In genomic region chr11:120957731-120958257, GRCm38 (mm10) we compare ENCODE assay signal across 11 mouse cellular contexts. TPM values are rescaled to one million over a fixed set of nuclear protein-coding genes. Genes with fewer than 3 reads are reported as not detected.
A peak's percentile ranks its signal among the peaks of the same experiment; 100 is the strongest.
DNase-seq lines count a peak whose midpoint lies in the region; ATAC-seq and TF ChIP-seq lines count a peak whose summit lies in the region.
"Had no signal": no experiment of that assay in that cellular context is flagged by ENCODE, and none has a peak within 500 bp of the region (broad histone marks: within the 10 kb centered on the region; RNA-seq: fewer than 3 reads in every experiment).

No protein-coding gene starts in this region.

- H3K9me3 ChIP-seq in kidney, embryonic 15.5 days (replicated peaks) = no peaks in the 10 kb centered on the region
- no peaks in the 10 kb centered on the region for H3K9me3 ChIP-seq in heart, embryonic 12.5 days (replicated peaks)
- H3K9me3 ChIP-seq: forebrain, embryonic 10.5 days had no signal

- H3K4me3 ChIP-seq in kidney, embryonic 15.5 days (replicated peaks) = no peak overlapping the region
- no peak overlapping the region for H3K4me3 ChIP-seq in bone marrow, adult 2 months (replicated peaks; ENCODE audit: control insufficient read depth, low read depth, low read length)
- H3K4me3 ChIP-seq in heart, embryonic 12.5 days = no peak overlapping the region
- H3K4me3 ChIP-seq: forebrain, embryonic 10.5 days had no signal

- 59% methylated on average over 15 of the region's 15 CpGs for WGBS in kidney, embryonic 15.5 days
- 38% methylated on average over 15 of the region's 15 CpGs for WGBS in bone marrow, adult 2 months
- 64% methylated on average over 15 of the region's 15 CpGs for WGBS in heart, embryonic 12.5 days

- DNase-seq in kidney, postnatal 10 days = no peak
- DNase-seq in lung, postnatal 25 days (ENCODE audit: low spot score) = peak; percentile 46
- no peak for DNase-seq in cerebellum, adult 18-20 months
- no peak for DNase-seq in adrenal gland, adult 18-20 months (ENCODE audit: low spot score in 2 of 2)
- DNase-seq in cerebellum, adult 9-10 months = no peak
- DNase-seq: adrenal gland, adult 2 months had no signal

- H3K4me1 ChIP-seq in kidney, embryonic 15.5 days = peaks cover 22% of the 10 kb centered on the region
- H3K4me1 ChIP-seq in bone marrow, adult 2 months (ENCODE audit: control insufficient read depth, insufficient read depth, low read length) = peaks cover 2% of the 10 kb centered on the region
- H3K4me1 ChIP-seq in heart, embryonic 12.5 days (replicated peaks) = peaks cover 69% of the 10 kb centered on the region

- no peak for TF ChIP-seq POLR2A in bone marrow, adult 2 months (IDR thresholded peaks at IDR 0.05; ENCODE audit: borderline replicate concordance, control insufficient read depth, low read depth, low read length)

- H3K9ac ChIP-seq in kidney, embryonic 15.5 days = no peak overlapping the region
- H3K9ac ChIP-seq in heart, embryonic 12.5 days = peak overlapping the region; percentile 2; the same call in 1 of the 2 replicates

- peak overlapping the region; percentile 41; the same call in 1 of the 2 replicates for H3K27ac ChIP-seq in kidney, embryonic 15.5 days
- H3K27ac ChIP-seq in bone marrow, adult 2 months (ENCODE audit: control insufficient read depth, insufficient read depth, low read depth, low read length, poor library complexity) = peak overlapping the region; percentile 55
- 0 out of 2 replicates have a peak overlapping the region, but pooled peaks have one; percentile 6 for H3K27ac ChIP-seq in heart, embryonic 12.5 days (ENCODE audit: poor library complexity, severe bottlenecking)
- H3K27ac ChIP-seq: forebrain, embryonic 10.5 days had no signal

- no peak for ATAC-seq in kidney, embryonic 15.5 days (replicated peaks; ENCODE audit: low FRiP score)
- ATAC-seq in heart, embryonic 12.5 days (ENCODE audit: insufficient number of reproducible peaks, low FRiP score) = no peak

- no peaks in the 10 kb centered on the region for H3K27me3 ChIP-seq in kidney, embryonic 15.5 days
- no peaks in the 10 kb centered on the region for H3K27me3 ChIP-seq in heart, embryonic 12.5 days (replicated peaks)

- peaks cover 72% of the 10 kb centered on the region for H3K36me3 ChIP-seq in kidney, embryonic 15.5 days
- H3K36me3 ChIP-seq in heart, embryonic 12.5 days = peaks cover 91% of the 10 kb centered on the region

- TF ChIP-seq CTCF in bone marrow, adult 2 months (IDR thresholded peaks at IDR 0.05; ENCODE audit: control insufficient read depth, insufficient read depth, low read length) = no peak

- no peak overlapping the region for H3K4me2 ChIP-seq in kidney, embryonic 15.5 days
- no peak overlapping the region for H3K4me2 ChIP-seq in heart, embryonic 12.5 days
- H3K4me2 ChIP-seq: midbrain, embryonic 11.5 days had no signal

RNA-seq across cellular contexts. Expression of gene Slc16a3, which starts 9.5 kb away (rescaled TPM):
- 54.0 and 66.0 TPM in 2 replicates for polyA plus RNA-seq in kidney, embryonic 15.5 days (2015; fragmentation: Nextera tagmentation; extraction: Ambion mirVana)
- 14.3 and 50.1 TPM in 2 replicates for polyA plus RNA-seq in bone marrow, adult 2 months (2011; ENCODE audit: insufficient read depth, insufficient read length, low replicate concordance, missing spikeins)
- polyA plus RNA-seq in heart, embryonic 12.5 days (2016; fragmentation: Nextera tagmentation; extraction: Ambion mirVana) = 289 and 290 TPM in 2 replicates
- 1 to 10 TPM; 1.3 to 4.4 TPM for total RNA-seq in adrenal gland, adult 18-20 months (2021)

RNA-seq across cellular contexts. Expression of gene Ccdc57, which starts 25.1 kb away (rescaled TPM):
- polyA plus RNA-seq in kidney, embryonic 15.5 days (2015; fragmentation: Nextera tagmentation; extraction: Ambion mirVana) = 8.0 and 8.4 TPM in 2 replicates
- polyA plus RNA-seq in bone marrow, adult 2 months (2011; ENCODE audit: insufficient read depth, insufficient read length, low replicate concordance, missing spikeins) = 2.7 and 14.6 TPM in 2 replicates
- polyA plus RNA-seq in heart, embryonic 12.5 days (2016; fragmentation: Nextera tagmentation; extraction: Ambion mirVana) = 4.7 and 4.9 TPM in 2 replicates
- total RNA-seq in adrenal gland, adult 18-20 months (2021) = 10 to 100 TPM; 12.8 to 21.3 TPM

RNA-seq across cellular contexts. Expression of gene Csnk1d, which starts 33.3 kb away (rescaled TPM):
- polyA plus RNA-seq in kidney, embryonic 15.5 days (2015; fragmentation: Nextera tagmentation; extraction: Ambion mirVana) = 129 and 140 TPM in 2 replicates
- polyA plus RNA-seq in bone marrow, adult 2 months (2011; ENCODE audit: insufficient read depth, insufficient read length, low replicate concordance, missing spikeins) = 35.6 and 58.3 TPM in 2 replicates
- 94.7 and 95.4 TPM in 2 replicates for polyA plus RNA-seq in heart, embryonic 12.5 days (2016; fragmentation: Nextera tagmentation; extraction: Ambion mirVana)
- 100 to 1,000 TPM; 108 to 127 TPM for total RNA-seq in adrenal gland, adult 18-20 months (2021)
